Mouse (Mus musculus): ENCODE measurements around the gene Adra1b. TPM values are rescaled to one million over a fixed set of nuclear protein-coding genes. Genes with fewer than 3 reads are reported as not detected.

Adra1b gene
- polyA plus RNA-seq, 1 experiment = 2.7 TPM

- Histone ChIP-seq H3K27me3 (ENCODE audit: control insufficient read depth, insufficient read depth, insufficient read length) (no peaks in the 10 kb centered on the region), H3K4me3 (ENCODE audit: insufficient read depth, poor library complexity, severe bottlenecking) (no peak overlapping the region), H3K36me3 (ENCODE audit: control insufficient read depth, insufficient read depth) (no peaks in the 10 kb centered on the region), H3K79me2 (ENCODE audit: control insufficient read depth, insufficient read depth) (no peaks in the 10 kb centered on the region), H3ac (ENCODE audit: control insufficient read depth, insufficient read length, low read depth) (no peak overlapping the region), H3K79me3 (ENCODE audit: low read depth) (no peaks in the 10 kb centered on the region)
- no peak for TF ChIP-seq USF1 (IDR thresholded peaks at IDR 0.05; ENCODE audit: low read depth)
- peak; percentile 75 for TF ChIP-seq CTCF (IDR thresholded peaks at IDR 0.05; ENCODE audit: control insufficient read depth, insufficient read depth, insufficient read length)
These were observed 117.2 kb downstream of the Adra1b start for GRCm38 (mm10) chr11:43783772-43784171.

DNA sequence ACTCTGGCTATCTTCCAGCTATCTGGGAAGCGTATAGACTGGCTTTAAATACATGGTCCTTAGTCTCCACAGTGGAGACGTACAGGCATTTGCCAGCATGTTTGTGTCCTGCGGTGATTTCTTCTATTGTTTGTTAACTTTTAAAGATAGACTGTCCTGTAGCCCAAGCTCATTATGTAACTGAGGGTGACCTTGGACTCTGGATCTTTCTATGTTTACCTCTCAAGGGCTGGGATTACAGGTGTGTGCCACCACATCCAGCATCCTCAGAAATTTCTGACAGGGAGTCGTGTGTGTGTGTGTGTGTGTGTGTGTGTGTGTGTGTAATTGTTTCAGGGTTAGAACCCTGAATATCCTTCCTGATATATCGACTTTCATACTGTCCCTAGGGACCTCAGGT, 117.9 kb downstream of the Adra1b start:
- Histone ChIP-seq H3K27me3 (ENCODE audit: control insufficient read depth, insufficient read depth, insufficient read length) (no peaks in the 10 kb centered on the region), H3K36me3 (ENCODE audit: control insufficient read depth, insufficient read depth) (no peaks in the 10 kb centered on the region), H3ac (ENCODE audit: control insufficient read depth, insufficient read length, low read depth) (no peak overlapping the region), H3K79me2 (ENCODE audit: control insufficient read depth, insufficient read depth) (no peaks in the 10 kb centered on the region), H3K79me3 (ENCODE audit: low read depth) (no peaks in the 10 kb centered on the region), H3K4me3 (ENCODE audit: insufficient read depth, poor library complexity, severe bottlenecking) (no peak overlapping the region)
- no peak for TF ChIP-seq CEBPB (IDR thresholded peaks at IDR 0.05; ENCODE audit: low read depth)
- no peak for TF ChIP-seq USF1 (IDR thresholded peaks at IDR 0.05; ENCODE audit: low read depth)
- TF ChIP-seq MYOD1 (IDR thresholded peaks at IDR 0.05; ENCODE audit: control insufficient read depth, insufficient read length, low read depth) = no peak
- no peak for TF ChIP-seq FOSL1 (IDR thresholded peaks at IDR 0.05; ENCODE audit: insufficient read depth, low read length, poor library complexity, severe bottlenecking)
- TF ChIP-seq MYOG (IDR thresholded peaks at IDR 0.05; ENCODE audit: control insufficient read depth, extremely low read depth, insufficient read length) = no peak
- TF ChIP-seq MAX (IDR thresholded peaks at IDR 0.05) = no peak
- TF ChIP-seq CTCF (IDR thresholded peaks at IDR 0.05; ENCODE audit: control insufficient read depth, insufficient read depth, insufficient read length) = no peak

GRCm38 (mm10) chr11:43779551-43779950, 121.5 kb downstream of the Adra1b start:
- Histone ChIP-seq H3K4me3 (ENCODE audit: insufficient read depth, poor library complexity, severe bottlenecking) (no peak overlapping the region), H3K27me3 (ENCODE audit: control insufficient read depth, insufficient read depth, insufficient read length) (no peaks in the 10 kb centered on the region), H3K79me2 (ENCODE audit: control insufficient read depth, insufficient read depth) (no peaks in the 10 kb centered on the region), H3ac (ENCODE audit: control insufficient read depth, insufficient read length, low read depth) (no peak overlapping the region), H3K36me3 (ENCODE audit: control insufficient read depth, insufficient read depth) (no peaks in the 10 kb centered on the region), H3K79me3 (ENCODE audit: low read depth) (no peaks in the 10 kb centered on the region)
- TF ChIP-seq MYOG (IDR thresholded peaks at IDR 0.05; ENCODE audit: control insufficient read depth, extremely low read depth, insufficient read length) (no peak), FOSL1 (IDR thresholded peaks at IDR 0.05; ENCODE audit: insufficient read depth, low read length, poor library complexity, severe bottlenecking) (no peak), USF1 (IDR thresholded peaks at IDR 0.05; ENCODE audit: low read depth) (no peak), CEBPB (IDR thresholded peaks at IDR 0.05; ENCODE audit: low read depth) (no peak), CTCF (IDR thresholded peaks at IDR 0.05; ENCODE audit: control insufficient read depth, insufficient read depth, insufficient read length) (no peak), MYOD1 (IDR thresholded peaks at IDR 0.05; ENCODE audit: control insufficient read depth, insufficient read length, low read depth) (no peak), MAX (IDR thresholded peaks at IDR 0.05) (no peak)

DNA sequence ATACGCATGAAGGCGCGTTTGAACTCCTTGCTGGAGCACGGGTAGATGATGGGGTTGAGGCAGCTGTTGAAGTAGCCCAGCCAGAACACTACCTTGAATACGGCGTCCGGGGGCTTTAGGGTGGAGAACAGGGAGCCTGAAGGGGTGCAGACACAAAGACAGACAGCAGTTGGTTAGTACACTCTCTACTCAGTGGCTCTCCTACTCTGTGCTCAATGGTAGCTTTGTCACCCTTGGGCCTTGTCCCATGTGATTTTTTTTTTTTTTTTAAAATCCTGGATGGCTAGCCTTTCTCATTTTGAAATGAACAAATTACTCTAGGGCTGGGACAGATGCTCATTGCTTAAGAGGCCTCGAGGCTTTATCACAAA, 124.7 kb downstream of the Adra1b start:
- H3K4me3 ChIP-seq (ENCODE audit: insufficient read depth, poor library complexity, severe bottlenecking) = no peak overlapping the region
- H3ac ChIP-seq (ENCODE audit: control insufficient read depth, insufficient read length, low read depth) = no peak overlapping the region
- no peaks in the 10 kb centered on the region for H3K36me3 ChIP-seq (ENCODE audit: control insufficient read depth, insufficient read depth)
- no peaks in the 10 kb centered on the region for H3K79me2 ChIP-seq (ENCODE audit: control insufficient read depth, insufficient read depth)
- TF ChIP-seq CEBPB (IDR thresholded peaks at IDR 0.05; ENCODE audit: low read depth) (no peak), MAX (IDR thresholded peaks at IDR 0.05) (no peak), USF1 (IDR thresholded peaks at IDR 0.05; ENCODE audit: low read depth) (no peak), MYOD1 (IDR thresholded peaks at IDR 0.05; ENCODE audit: control insufficient read depth, insufficient read length, low read depth) (no peak), CTCF (IDR thresholded peaks at IDR 0.05; ENCODE audit: control insufficient read depth, insufficient read depth, insufficient read length) (no peak), MYOG (IDR thresholded peaks at IDR 0.05; ENCODE audit: control insufficient read depth, extremely low read depth, insufficient read length) (no peak), FOSL1 (IDR thresholded peaks at IDR 0.05; ENCODE audit: insufficient read depth, low read length, poor library complexity, severe bottlenecking) (no peak)
- no peaks in the 10 kb centered on the region for H3K79me3 ChIP-seq (ENCODE audit: low read depth)
- no peaks in the 10 kb centered on the region for H3K27me3 ChIP-seq (ENCODE audit: control insufficient read depth, insufficient read depth, insufficient read length)

- Histone ChIP-seq H3K36me3 (ENCODE audit: control insufficient read depth, insufficient read depth) (no peaks in the 10 kb centered on the region), H3K79me2 (ENCODE audit: control insufficient read depth, insufficient read depth) (no peaks in the 10 kb centered on the region), H3K4me3 (ENCODE audit: insufficient read depth, poor library complexity, severe bottlenecking) (no peak overlapping the region), H3K79me3 (ENCODE audit: low read depth) (no peaks in the 10 kb centered on the region), H3K27me3 (ENCODE audit: control insufficient read depth, insufficient read depth, insufficient read length) (no peaks in the 10 kb centered on the region), H3ac (ENCODE audit: control insufficient read depth, insufficient read length, low read depth) (no peak overlapping the region)
- no peak for TF ChIP-seq MAX (IDR thresholded peaks at IDR 0.05)
- TF ChIP-seq MYOG (IDR thresholded peaks at IDR 0.05; ENCODE audit: control insufficient read depth, extremely low read depth, insufficient read length) = no peak
- no peak for TF ChIP-seq MYOD1 (IDR thresholded peaks at IDR 0.05; ENCODE audit: control insufficient read depth, insufficient read length, low read depth)
- no peak for TF ChIP-seq FOSL1 (IDR thresholded peaks at IDR 0.05; ENCODE audit: insufficient read depth, low read length, poor library complexity, severe bottlenecking)
- no peak for TF ChIP-seq USF1 (IDR thresholded peaks at IDR 0.05; ENCODE audit: low read depth)
- no peak for TF ChIP-seq CEBPB (IDR thresholded peaks at IDR 0.05; ENCODE audit: low read depth)
- no peak for TF ChIP-seq CTCF (IDR thresholded peaks at IDR 0.05; ENCODE audit: control insufficient read depth, insufficient read depth, insufficient read length)
These were observed 125.3 kb downstream of the Adra1b start for GRCm38 (mm10) chr11:43775469-43776323.
